Mouse (Mus musculus) neural tube, embryonic 11.5 days (tissue): ENCODE measurements at regions not wholly inside any gene's neighbourhood (a gene's known extent, or its start where the extent isn't known, plus 50 kb on each side); places are given as distances from the start of the nearest gene placed in this dataset.
A peak's percentile ranks its signal among the peaks of the same experiment; 100 is the strongest.
"Not testable (repeated sequence)": the region's sequence is repeated elsewhere in the genome, so short reads cannot be mapped to it uniquely, and the experiment has no call there.

Experiments
- ATAC-seq: fragments of 200-750 bp; cut with Nextera tagmentation; 2 replicates; pipeline ENCODE4 v1.8.0; 2017; ENCODE audit warnings: moderate number of reproducible peaks, mild to moderate bottlenecking, moderate TSS enrichment, moderate library complexity; ENCODE audit not compliant: insufficient read depth, low FRiP score, low TSS enrichment
- DNase-seq: peaks from one replicate; pipeline ENCODE4 v3.0.0-alpha.2; 2015; ENCODE audit warnings: low spot score
- H3K27ac ChIP-seq: fragments of 300-500 bp; sonication (generic); 2 replicates; pipeline ENCODE4 v1.5.1; 2014; ENCODE audit warnings: low read depth, mild to moderate bottlenecking, low read length
- H3K27me3 ChIP-seq: fragments of 300-500 bp; sonication (generic); 2 replicates; pipeline ENCODE4 v1.6.1; 2014; ENCODE audit warnings: mild to moderate bottlenecking, low read length, mixed read lengths; ENCODE audit not compliant: control insufficient read depth, insufficient read depth
- H3K36me3 ChIP-seq: fragments of 300-500 bp; sonication (generic); 2 replicates; pipeline ENCODE4 v1.6.1; 2014; ENCODE audit warnings: mild to moderate bottlenecking, low read length, moderate library complexity, mixed read lengths; ENCODE audit not compliant: control insufficient read depth, insufficient read depth
- H3K4me1 ChIP-seq: fragments of 300-500 bp; sonication (generic); 2 replicates; pipeline ENCODE4 v1.6.1; 2014; ENCODE audit warnings: low read length, mixed read lengths; ENCODE audit not compliant: control insufficient read depth, insufficient read depth
- H3K4me2 ChIP-seq: fragments of 300-500 bp; sonication (generic); 2 replicates; pipeline ENCODE4 v1.6.1; 2014; ENCODE audit warnings: low read depth, mild to moderate bottlenecking, moderate library complexity
- H3K4me3 ChIP-seq: fragments of 300-500 bp; sonication (generic); 2 replicates; pipeline ENCODE4 v1.5.1; 2014; ENCODE audit warnings: low read depth, low read length
- H3K9ac ChIP-seq: fragments of 300-500 bp; sonication (generic); 2 replicates; pipeline ENCODE4 v1.6.1; 2014; ENCODE audit warnings: mild to moderate bottlenecking, low read length
- H3K9me3 ChIP-seq: fragments of 300-500 bp; sonication (generic); 2 replicates; pipeline ENCODE4 v1.6.1; 2016; ENCODE audit warnings: low read length; ENCODE audit not compliant: control insufficient read depth
- WGBS: fragments of 180-500 bp; shearing (Covaris S2); extraction: QIAGEN DNeasy Blood & Tissue Kit; methylation state at CpG from one replicate; pipeline ENCODE4 v1.1.7; 2014; 5-methylcytosine and 5-hydroxymethylcytosine counted together

DNA sequence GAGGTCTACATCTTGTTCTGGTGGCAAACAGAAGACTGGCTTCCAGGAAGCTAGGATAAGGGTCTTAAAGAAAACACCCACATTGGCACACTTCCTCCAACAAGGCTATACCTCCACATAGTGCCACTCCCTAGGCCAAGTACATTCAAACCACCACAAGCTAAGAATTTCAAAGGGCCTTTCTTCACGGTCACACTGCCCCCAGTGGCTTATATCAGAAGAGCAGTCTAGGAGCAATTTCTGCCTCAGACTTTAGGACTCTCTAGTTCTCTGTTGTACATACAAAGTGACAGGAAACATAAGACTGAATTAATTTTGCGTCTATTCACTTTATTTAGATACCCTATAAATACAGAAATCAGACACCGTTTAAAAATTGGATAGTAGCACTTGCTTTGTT lies 175.7 kb upstream of the Nwd2 start:
- 79% methylated on average over 3 of the region's 3 CpGs for WGBS
- no peaks in the 10 kb centered on the region for H3K36me3 ChIP-seq
- H3K9ac ChIP-seq: no peak overlapping the region
- no peaks in the 10 kb centered on the region for H3K27me3 ChIP-seq
- no peak for ATAC-seq
- no peak for DNase-seq
- H3K27ac ChIP-seq: no peak overlapping the region
- no peak overlapping the region for H3K4me3 ChIP-seq
- no peak overlapping the region for H3K4me2 ChIP-seq
- no peaks in the 10 kb centered on the region for H3K9me3 ChIP-seq
- H3K4me1 ChIP-seq: no peaks in the 10 kb centered on the region

DNA sequence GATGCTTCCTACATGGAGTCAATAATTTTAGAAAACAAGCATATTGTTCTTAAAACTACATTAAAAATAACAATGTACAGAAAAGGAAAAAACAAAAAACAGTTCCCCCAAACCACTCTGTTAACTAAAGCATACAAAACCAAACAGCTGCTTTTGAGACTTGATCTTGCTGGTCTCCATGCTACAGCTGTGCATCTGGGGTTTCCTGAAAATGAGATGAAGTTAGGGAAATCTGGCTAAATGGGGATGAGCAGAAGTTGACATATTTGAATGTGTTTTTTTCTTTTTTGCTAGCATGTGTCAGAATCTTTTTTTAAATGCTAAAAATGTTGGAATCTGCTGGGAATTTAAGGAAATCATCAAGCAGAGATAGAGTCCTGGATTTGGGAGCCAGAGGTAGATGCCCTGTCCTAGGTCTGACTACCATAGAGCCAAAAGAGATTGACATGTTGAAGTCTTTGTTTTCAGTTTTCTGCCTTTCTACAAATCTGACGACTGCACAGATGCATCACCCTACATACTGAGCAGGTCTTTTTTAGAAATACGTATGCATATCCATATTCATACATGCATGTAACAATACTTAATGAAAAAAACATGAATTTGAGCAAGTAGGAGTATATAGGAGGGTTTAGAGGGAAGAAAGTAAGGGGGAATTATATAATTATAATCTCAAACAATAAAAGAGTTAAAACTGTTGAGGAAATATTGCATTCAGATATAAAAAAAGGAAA lies 172.5 kb upstream of the Nwd2 start:
- Histone ChIP-seq H3K9me3 (no peaks in the 10 kb centered on the region), H3K4me3 (no peak overlapping the region), H3K27ac (no peak overlapping the region), H3K4me1 (no peaks in the 10 kb centered on the region), H3K36me3 (no peaks in the 10 kb centered on the region), H3K4me2 (no peak overlapping the region), H3K9ac (no peak overlapping the region), H3K27me3 (no peaks in the 10 kb centered on the region)
- ATAC-seq (no peak), DNase-seq (no peak)
- WGBS: 76% methylated on average over 2 of the region's 2 CpGs

DNA sequence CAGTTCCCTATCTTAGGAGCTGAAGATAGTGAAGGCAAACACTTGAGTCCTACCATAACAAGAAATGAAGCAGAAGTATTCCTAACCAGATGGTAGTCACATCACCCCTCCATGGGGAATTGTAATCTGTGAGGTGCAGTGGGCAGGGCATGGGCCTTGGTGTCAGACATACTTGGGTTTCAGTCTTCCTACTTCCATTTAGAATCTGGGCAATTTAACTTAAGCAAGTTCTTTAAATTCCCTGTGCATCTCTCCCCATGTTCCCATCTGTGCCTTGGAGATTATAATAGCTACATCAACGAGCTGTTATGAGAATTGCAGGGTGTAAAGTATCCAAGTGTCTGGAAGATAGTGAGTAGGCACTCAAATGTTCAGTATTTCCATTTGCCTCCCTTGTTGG lies 149.9 kb upstream of the Nwd2 start:
- no peak overlapping the region for H3K27ac ChIP-seq
- H3K4me1 ChIP-seq: no peaks in the 10 kb centered on the region
- WGBS: 79% methylated on average over 1 of the region's 1 CpGs
- ATAC-seq: no peak
- H3K9ac ChIP-seq: no peak overlapping the region
- no peaks in the 10 kb centered on the region for H3K9me3 ChIP-seq
- no peak for DNase-seq
- no peaks in the 10 kb centered on the region for H3K36me3 ChIP-seq
- no peak overlapping the region for H3K4me2 ChIP-seq
- H3K27me3 ChIP-seq: no peaks in the 10 kb centered on the region
- H3K4me3 ChIP-seq: no peak overlapping the region

DNA sequence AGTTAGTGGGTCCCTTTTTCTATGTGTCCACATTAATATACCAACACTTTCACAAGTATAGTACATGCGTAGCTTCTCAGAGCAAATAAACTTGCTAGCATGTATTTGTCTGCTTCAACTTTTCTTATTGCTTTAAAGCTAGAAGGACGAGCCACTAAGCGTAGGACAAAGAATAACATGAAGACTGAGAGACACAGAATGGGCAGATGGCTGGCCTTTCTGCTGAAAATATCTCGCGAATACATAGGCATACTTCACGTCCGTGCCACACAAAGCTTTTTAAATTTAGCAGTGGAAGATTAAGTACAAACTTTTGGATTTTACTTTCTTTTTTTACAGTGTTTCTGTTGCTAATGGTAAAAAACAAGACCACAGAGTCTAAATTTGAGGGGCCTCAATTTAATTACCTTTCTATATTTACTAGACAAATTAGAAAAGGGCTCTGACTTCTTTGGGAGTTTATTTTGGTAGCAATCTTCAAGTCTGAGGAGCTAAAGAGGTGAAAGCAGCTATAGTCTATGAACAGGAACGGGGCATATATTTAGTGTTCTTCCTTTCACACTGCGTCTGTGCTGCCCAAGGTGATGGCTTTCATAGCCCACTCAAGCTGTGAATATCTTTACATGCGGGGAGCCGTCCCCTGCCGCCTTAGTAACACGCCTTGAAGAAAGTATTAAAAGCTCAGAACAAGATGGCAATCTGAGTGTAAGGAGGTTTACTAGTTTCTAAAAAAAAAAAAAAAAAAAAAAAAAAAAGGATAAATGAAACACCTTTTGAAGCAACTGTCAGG lies 145.7 kb upstream of the Nwd2 start:
- WGBS: 92% methylated on average over 13 of the region's 13 CpGs
- ATAC-seq: no peak

DNA sequence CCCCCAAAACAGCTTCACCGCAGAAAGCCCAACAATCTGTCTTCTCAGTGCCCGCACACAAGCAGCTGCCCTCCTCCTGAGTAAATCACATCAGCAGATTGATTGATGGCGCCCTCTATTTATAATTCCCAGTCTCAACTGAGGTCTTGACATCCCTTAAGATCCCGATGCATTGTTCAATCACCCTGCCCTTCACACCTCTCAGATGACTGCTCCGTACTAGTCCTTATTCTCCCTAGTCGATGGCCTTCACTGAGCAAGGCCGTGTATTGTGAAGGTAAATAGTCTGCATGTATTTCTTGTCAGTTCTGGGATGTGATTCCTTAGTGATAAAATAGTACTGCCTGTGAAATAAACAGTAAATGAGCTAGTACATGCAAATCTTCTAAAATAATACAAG lies 114.7 kb upstream of the Nwd2 start:
- Histone ChIP-seq H3K27ac (no peak overlapping the region), H3K9me3 (no peaks in the 10 kb centered on the region), H3K9ac (no peak overlapping the region), H3K4me1 (no peaks in the 10 kb centered on the region), H3K4me3 (no peak overlapping the region), H3K27me3 (no peaks in the 10 kb centered on the region), H3K4me2 (no peak overlapping the region), H3K36me3 (no peaks in the 10 kb centered on the region)
- WGBS: 35% methylated on average over 7 of the region's 7 CpGs
- DNase-seq (peak; percentile 15), ATAC-seq (peak; percentile 50; the same call in 1 of the 2 replicates)

More for the DNA sequence above, 145.7 kb upstream of the Nwd2 start:
- H3K4me2 ChIP-seq: no peak overlapping the region
- DNase-seq: no peak
- no peaks in the 10 kb centered on the region for H3K4me1 ChIP-seq
- H3K9me3 ChIP-seq: no peaks in the 10 kb centered on the region
- no peaks in the 10 kb centered on the region for H3K36me3 ChIP-seq
- no peaks in the 10 kb centered on the region for H3K27me3 ChIP-seq
- no peak overlapping the region for H3K9ac ChIP-seq
- H3K4me3 ChIP-seq: no peak overlapping the region
- H3K27ac ChIP-seq: no peak overlapping the region

DNA sequence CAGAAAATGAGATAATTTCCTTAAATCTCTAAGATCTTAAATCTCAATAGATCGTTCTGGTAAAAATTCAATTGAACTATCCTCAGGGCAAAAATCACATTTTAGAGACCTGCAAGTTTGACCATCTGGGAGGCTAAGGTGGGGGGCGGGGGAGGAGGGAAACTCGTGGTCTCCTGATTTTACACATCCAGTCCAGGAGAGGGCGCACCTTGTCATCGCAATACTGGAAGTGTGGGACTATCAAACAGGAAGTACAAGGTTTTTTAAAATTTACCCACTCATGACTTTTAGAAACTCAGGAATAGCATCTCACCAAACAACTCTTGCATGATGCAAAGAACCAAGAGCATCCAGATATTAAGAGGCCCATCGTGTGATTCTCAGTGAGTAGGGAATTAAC lies 108.4 kb upstream of the Nwd2 start:
- Histone ChIP-seq H3K27me3 (no peaks in the 10 kb centered on the region), H3K4me1 (no peaks in the 10 kb centered on the region), H3K4me3 (no peak overlapping the region), H3K9ac (no peak overlapping the region), H3K27ac (no peak overlapping the region), H3K4me2 (no peak overlapping the region), H3K9me3 (no peaks in the 10 kb centered on the region), H3K36me3 (no peaks in the 10 kb centered on the region)
- ATAC-seq (no peak), DNase-seq (no peak)
- 84% methylated on average over 6 of the region's 6 CpGs for WGBS

DNA sequence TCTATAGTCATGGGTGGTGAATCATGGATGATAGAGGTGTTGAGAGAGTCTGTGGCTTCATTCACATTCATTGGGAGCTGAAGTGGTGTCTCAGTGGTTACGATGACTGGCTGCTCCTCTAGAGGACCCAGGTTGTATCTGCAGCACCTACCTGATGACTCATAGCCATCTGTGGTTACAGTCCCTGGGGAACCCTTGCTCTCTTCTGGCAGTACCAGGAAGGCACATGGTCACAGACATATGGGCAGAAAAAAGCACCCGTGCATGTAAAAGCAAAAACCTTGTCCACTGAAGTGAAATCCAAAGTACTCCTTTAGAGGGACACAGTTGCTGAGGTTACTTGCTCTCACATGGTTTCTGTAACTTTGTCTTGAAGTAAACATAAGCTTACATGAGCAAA lies 103.4 kb upstream of the Nwd2 start:
- no peak for DNase-seq
- Histone ChIP-seq H3K9ac (no peak overlapping the region), H3K9me3 (no peaks in the 10 kb centered on the region), H3K36me3 (no peaks in the 10 kb centered on the region), H3K27me3 (no peaks in the 10 kb centered on the region), H3K27ac (no peak overlapping the region), H3K4me2 (no peak overlapping the region), H3K4me3 (no peak overlapping the region), H3K4me1 (no peaks in the 10 kb centered on the region)
- 100% methylated on average over 2 of the region's 2 CpGs for WGBS
- no peak for ATAC-seq

DNA sequence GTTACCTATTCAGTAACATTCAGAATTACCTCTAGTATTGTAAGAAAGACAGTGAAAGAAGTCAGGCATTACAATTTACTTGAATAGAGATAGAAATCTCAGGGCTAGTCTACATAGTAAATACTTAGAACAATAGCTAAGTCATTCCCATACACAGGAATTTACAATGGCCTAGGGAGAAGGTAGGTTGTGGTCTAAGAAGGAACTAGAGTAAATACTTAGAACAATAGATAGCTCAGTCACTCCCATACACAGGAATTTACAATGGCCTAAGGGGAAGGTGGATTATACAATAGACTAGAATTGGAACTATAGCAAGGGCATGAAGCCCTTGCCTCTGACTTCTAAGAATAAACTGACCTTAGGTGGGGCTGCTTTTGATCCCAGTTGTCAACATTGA lies 83.0 kb upstream of the Nwd2 start:
- not testable (repeated sequence) for H3K4me3 ChIP-seq

DNA sequence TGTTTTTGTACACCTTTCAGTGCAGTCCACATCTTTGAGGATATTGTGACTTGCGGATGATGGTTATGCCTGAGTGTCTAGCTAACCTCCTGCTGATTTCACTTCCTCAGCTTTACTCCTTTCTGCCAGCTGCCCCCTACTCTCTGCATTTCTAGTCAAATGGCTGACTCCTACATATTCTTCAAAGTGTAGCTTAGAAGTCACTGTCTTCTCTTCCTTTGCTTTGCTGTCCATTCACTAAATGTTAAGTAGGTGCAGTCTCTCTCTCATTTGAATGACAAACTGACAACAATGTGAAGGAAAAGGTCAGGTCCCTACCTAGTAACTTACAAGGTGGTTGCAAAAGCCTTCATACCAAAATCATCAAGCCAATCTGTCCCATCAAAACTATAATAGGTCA lies 73.5 kb upstream of the Nwd2 start:
- no peak overlapping the region for H3K4me2 ChIP-seq
- H3K36me3 ChIP-seq: no peaks in the 10 kb centered on the region
- no peak for ATAC-seq
- 71% methylated on average over 1 of the region's 1 CpGs for WGBS
- H3K27me3 ChIP-seq: no peaks in the 10 kb centered on the region
- no peaks in the 10 kb centered on the region for H3K9me3 ChIP-seq
- no peak overlapping the region for H3K27ac ChIP-seq
- H3K4me3 ChIP-seq: no peak overlapping the region
- DNase-seq: no peak
- no peak overlapping the region for H3K9ac ChIP-seq
- H3K4me1 ChIP-seq: no peaks in the 10 kb centered on the region

More for the DNA sequence above, 83.0 kb upstream of the Nwd2 start:
- H3K4me1 ChIP-seq, H3K36me3 ChIP-seq, H3K9me3 ChIP-seq, H3K27ac ChIP-seq, H3K9ac ChIP-seq, H3K27me3 ChIP-seq, ATAC-seq, H3K4me2 ChIP-seq, DNase-seq: not testable (repeated sequence)
